Mouse (Mus musculus): ENCODE measurements around the gene Gm10322. TPM values are rescaled to one million over a fixed set of nuclear protein-coding genes. Genes with fewer than 3 reads are reported as not detected.

Gm10322 gene
- total and polyA plus RNA-seq, 3 experiments, result not detected

GRCm38 (mm10) chr10:59665503-59666291 is 49.8 kb downstream of the Gm10322 start:
- in situ Hi-C loops (cut with MboI; ENCODE audit: low pct_ligation_motif_present, low pct_unique_long_range_greater_than_20kb, low sequenced_read_pairs) (no loop called here), dilution Hi-C loops (cut with MboI; ENCODE audit: extremely low pct_ligation_motif_present, extremely low pct_unique_long_range_greater_than_20kb, low sequenced_read_pairs) (no loop called here)
- Histone ChIP-seq H3K9ac (ENCODE audit: insufficient read depth, low read depth) (no peak overlapping the region), H3K4me1 (ENCODE audit: control insufficient read depth in 1 of 2, insufficient read depth in 2 of 2) (peaks cover 4% of the 10 kb centered on the region in 2 experiments; a peak in 3 of 4 replicates), H3K27me3 (replicated peaks) (no peaks in the 10 kb centered on the region), H3K9me3 (replicated peaks; ENCODE audit: low read length) (no peaks in the 10 kb centered on the region), H3K79me2 (replicated peaks; ENCODE audit: control insufficient read depth, extremely low read depth, insufficient read depth, poor library complexity, severe bottlenecking) (no peaks in the 10 kb centered on the region), H3K4me3 (replicated peaks in 1 of 3; ENCODE audit: low read depth in 2 of 3, low read length in 2 of 3, poor library complexity in 1 of 3) (no peak overlapping the region), H3K4me2 (ENCODE audit: insufficient read depth, low read depth, poor library complexity, severe bottlenecking) (no peak overlapping the region), H3K36me3 (replicated peaks in 1 of 2; ENCODE audit: control insufficient read depth in 1 of 2, insufficient read depth in 1 of 2, low read length in 1 of 2) (no peaks in the 10 kb centered on the region), H3K27ac (ENCODE audit: insufficient read depth, low read depth) (no peak overlapping the region)
- TF ChIP-seq ZC3H11A (IDR thresholded peaks at IDR 0.05; ENCODE audit: low read depth, low read length), result no peak
- DNase-seq (ENCODE audit: extremely low read depth), result no peak

Other genes with a start within 250 kb of the Gm10322 start
- 19.6 and 21.6 TPM in 2 replicates for gene Gm10273, start 220.4 kb upstream of the Gm10322 start, total RNA-seq (2012; rRNA removed)
- 220 and 268 TPM in 2 replicates for gene Gm10273, start 220.4 kb upstream of the Gm10322 start, total RNA-seq (2014; rRNA removed)
- gene Gm10273, start 220.4 kb upstream of the Gm10322 start, polyA plus RNA-seq (2012; ENCODE audit: insufficient read length, low read depth), result 29.6 and 122 TPM in 2 replicates
- not detected in 2 replicates for gene Pla2g12b, start 212.4 kb upstream of the Gm10322 start, total RNA-seq (2012; rRNA removed)
- gene Pla2g12b, start 212.4 kb upstream of the Gm10322 start, total RNA-seq (2014; rRNA removed), result not detected in 2 replicates
- not detected in 2 replicates for gene Pla2g12b, start 212.4 kb upstream of the Gm10322 start, polyA plus RNA-seq (2012; ENCODE audit: insufficient read length, low read depth)
- 1.3 and 4.5 TPM in 2 replicates for gene Oit3, start 174.3 kb upstream of the Gm10322 start, total RNA-seq (2012; rRNA removed)
- 4.6 and 7.5 TPM in 2 replicates for gene Oit3, start 174.3 kb upstream of the Gm10322 start, total RNA-seq (2014; rRNA removed)
- 3.9 and 7.1 TPM in 2 replicates for gene Oit3, start 174.3 kb upstream of the Gm10322 start, polyA plus RNA-seq (2012; ENCODE audit: insufficient read length, low read depth)
- 4.8 and 5.3 TPM in 2 replicates for gene Mcu, start 629 bp downstream of the Gm10322 start, total RNA-seq (2012; rRNA removed)
- gene Mcu, start 629 bp downstream of the Gm10322 start, total RNA-seq (2014; rRNA removed), result 4.8 and 5.7 TPM in 2 replicates
- 3.5 and 4.9 TPM in 2 replicates for gene Mcu, start 629 bp downstream of the Gm10322 start, polyA plus RNA-seq (2012; ENCODE audit: insufficient read length, low read depth)
- 20.4 and 29.3 TPM in 2 replicates for gene Micu1, start 86.4 kb downstream of the Gm10322 start, total RNA-seq (2012; rRNA removed)
- 23.1 and 25.3 TPM in 2 replicates for gene Micu1, start 86.4 kb downstream of the Gm10322 start, total RNA-seq (2014; rRNA removed)
- 37.1 and 43.1 TPM in 2 replicates for gene Micu1, start 86.4 kb downstream of the Gm10322 start, polyA plus RNA-seq (2012; ENCODE audit: insufficient read length, low read depth)